Mouse (Mus musculus): ENCODE data around the gene Cygb.
A peak's percentile ranks its signal among the peaks of the same experiment; 100 is the strongest.

- peak; percentile 39 for TF ChIP-seq CTCF (IDR thresholded peaks at IDR 0.05; ENCODE audit: low read depth)
- TF ChIP-seq EP300 (IDR thresholded peaks at IDR 0.05; ENCODE audit: low read depth), result no peak
Measured at GRCm38 (mm10) chr11:116627072-116628020, 26.8 kb downstream of the Cygb start.

Data from heart, postnatal 0 days (tissue).